Mouse (Mus musculus) G1E (cell line): ENCODE data around the gene Tmem175.

Source experiments
- CTCF ChIP-seq: IDR thresholded peaks from 2 replicates; pipeline ENCODE4 v1.5.1; 2012; ENCODE audit warnings: low read depth, low read length, inconsistent platforms, mixed read lengths
- GATA1 ChIP-seq: IDR thresholded peaks from 2 replicates; pipeline ENCODE4 v1.6.1; 2012; ENCODE audit warnings: borderline replicate concordance, low read length, inconsistent platforms, mixed read lengths
- POLR2AphosphoS5 ChIP-seq: IDR thresholded peaks from 2 replicates; pipeline ENCODE4 v1.6.1; 2012; ENCODE audit warnings: low read depth, low read length, inconsistent platforms; ENCODE audit not compliant: insufficient replicate concordance
- TAL1 ChIP-seq: conservative IDR thresholded peaks from 2 replicates; pipeline ENCODE4 v1.6.1; 2012; ENCODE audit warnings: low read depth, low read length, inconsistent platforms, mixed read lengths

DNA sequence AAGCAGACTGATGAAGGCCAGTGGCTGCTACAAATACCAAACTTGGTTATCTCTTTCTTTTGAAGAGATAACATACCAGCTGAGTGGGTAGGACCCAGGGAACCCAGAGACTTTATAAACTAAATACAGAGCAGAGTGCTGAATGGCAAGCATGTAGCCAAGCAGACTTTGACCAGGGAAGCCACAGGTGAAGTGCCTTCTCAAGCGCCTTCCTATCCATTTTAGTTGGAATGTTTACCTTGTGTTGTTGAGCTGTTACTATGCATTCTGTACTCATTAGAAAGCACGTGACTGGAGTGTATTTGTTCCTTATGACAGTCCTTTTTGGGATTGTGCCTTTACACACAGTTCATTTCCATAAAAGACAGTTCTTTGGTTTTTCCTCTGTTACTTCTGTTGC, 14.1 kb downstream of the Tmem175 start:
- no peak for TF ChIP-seq CTCF
- TF ChIP-seq GATA1, result no peak
- no peak for TF ChIP-seq TAL1
- no peak for TF ChIP-seq POLR2AphosphoS5
